Mouse (Mus musculus): ENCODE data around the gene Loxl3. TPM values are rescaled to one million over a fixed set of nuclear protein-coding genes. Genes with fewer than 3 reads are reported as not detected.

The Loxl3 gene
- total and polyA plus RNA-seq, 2 experiments from 2014 or later = 4.5 to 4.7 TPM

DNA sequence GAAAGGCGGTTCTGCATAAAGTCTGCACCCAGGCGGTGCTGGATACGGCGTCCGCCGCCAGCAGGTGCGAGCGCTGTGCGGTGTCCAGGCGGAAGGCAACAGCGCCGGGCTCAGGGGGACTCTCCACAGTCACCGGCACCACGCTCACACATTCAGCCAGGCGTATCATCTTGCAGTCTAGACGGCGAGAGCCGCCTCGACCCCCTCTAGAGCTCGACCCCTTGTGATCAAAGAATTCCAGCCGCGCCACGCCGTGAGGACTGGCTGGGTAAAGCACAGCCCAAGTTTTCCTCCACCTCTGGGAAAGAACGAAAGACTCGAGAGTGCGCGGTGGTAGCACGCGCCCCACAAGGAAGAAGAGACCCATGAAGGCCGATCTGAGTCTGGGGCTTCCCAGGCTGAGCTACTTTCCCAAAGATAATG lies 1.2 kb upstream of the Loxl3 start:
- H3K27me3 ChIP-seq (ENCODE audit: insufficient read depth, low read length) = peaks cover 24% of the 10 kb centered on the region
- WGBS = 1% methylated on average over 31 of the region's 31 CpGs
- H3K9me3 ChIP-seq (ENCODE audit: low read length) = no peaks in the 10 kb centered on the region
- H3K27ac ChIP-seq (ENCODE audit: low read depth, low read length) = no peak overlapping the region
- peak; percentile 5; the same call in 1 of the 2 replicates for TF ChIP-seq CTCF (IDR thresholded peaks at IDR 0.05; ENCODE audit: low read depth)
- H3K9ac ChIP-seq = peak overlapping the region; percentile 37
- peak overlapping the region; percentile 43 for H3K4me3 ChIP-seq (ENCODE audit: low read depth, low read length)
- no peaks in the 10 kb centered on the region for H3K36me3 ChIP-seq (ENCODE audit: insufficient read depth)
- peaks cover 15% of the 10 kb centered on the region for H3K4me1 ChIP-seq (ENCODE audit: insufficient read depth)
- peak overlapping the region; percentile 85 for H3K4me2 ChIP-seq (ENCODE audit: low read depth)
- DNase-seq (peak; percentile 22), ATAC-seq (peak; percentile 34)

DNA sequence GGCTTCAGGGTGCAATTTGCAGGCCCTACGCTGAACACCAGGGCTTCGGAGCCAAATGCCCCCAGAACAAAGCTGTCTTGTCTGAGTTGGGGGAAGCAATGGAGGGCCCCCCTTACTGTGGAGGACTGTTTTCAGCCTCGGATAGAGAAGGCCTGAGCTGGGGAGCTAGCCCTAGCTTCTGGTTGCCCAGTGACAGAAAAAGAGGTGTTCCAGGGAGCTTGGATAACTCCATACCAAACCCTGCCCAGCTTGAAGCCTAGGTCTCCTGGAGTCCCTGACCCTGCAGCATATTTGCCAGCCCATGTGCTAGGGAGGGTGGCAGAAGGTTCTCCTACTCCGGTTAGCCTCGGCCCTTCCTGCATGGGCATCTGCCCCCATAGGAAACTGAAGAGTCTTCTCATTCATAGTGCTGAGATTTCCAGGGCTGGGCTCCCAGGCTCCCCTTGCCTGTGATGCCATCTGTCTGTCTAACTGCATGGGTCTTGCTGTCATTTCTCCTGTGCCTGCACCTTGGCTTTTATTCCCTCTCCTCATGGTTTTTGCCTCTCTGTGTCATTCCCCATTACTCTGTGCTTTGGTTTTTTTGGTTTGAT lies 586 bp downstream of the Loxl3 start:
- H3K4me1 ChIP-seq (ENCODE audit: insufficient read depth) = peaks cover 21% of the 10 kb centered on the region
- no peaks in the 10 kb centered on the region for H3K9me3 ChIP-seq (ENCODE audit: low read length)
- no peak overlapping the region for H3K9ac ChIP-seq
- H3K4me2 ChIP-seq (ENCODE audit: low read depth) = peak overlapping the region; percentile 85
- no peaks in the 10 kb centered on the region for H3K36me3 ChIP-seq (ENCODE audit: insufficient read depth)
- 25% methylated on average over 5 of the region's 5 CpGs for WGBS
- no peak overlapping the region; the same call in 1 of the 2 replicates for H3K4me3 ChIP-seq (ENCODE audit: low read depth, low read length)
- no peak for DNase-seq
- H3K27ac ChIP-seq (ENCODE audit: low read depth, low read length) = peak overlapping the region; percentile 35; the same call in 1 of the 2 replicates
- H3K27me3 ChIP-seq (ENCODE audit: insufficient read depth, low read length) = peaks cover 24% of the 10 kb centered on the region
- TF ChIP-seq CTCF (IDR thresholded peaks at IDR 0.05; ENCODE audit: low read depth) = no peak
- ATAC-seq = 0 out of 2 replicates have a peak, but pooled peaks have one; percentile 23

DNA sequence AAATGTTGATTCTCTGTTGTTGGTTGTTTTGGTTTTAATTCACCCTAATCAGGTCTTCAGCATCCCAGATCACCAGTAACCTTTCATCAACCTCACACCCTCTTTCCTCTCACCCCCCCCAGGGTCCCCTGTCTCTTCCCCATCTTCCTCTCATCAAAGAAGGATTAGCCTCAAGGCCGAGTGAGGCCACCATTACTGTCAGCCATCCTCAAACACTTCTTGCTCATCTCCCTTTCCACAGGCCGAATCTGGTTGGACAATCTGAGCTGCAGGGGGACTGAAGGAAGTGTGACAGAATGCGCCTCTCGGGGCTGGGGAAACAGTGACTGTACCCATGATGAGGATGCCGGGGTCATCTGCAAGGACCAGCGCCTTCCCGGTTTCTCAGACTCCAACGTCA lies 3.2 kb downstream of the Loxl3 start:
- Histone ChIP-seq H3K27ac (ENCODE audit: low read depth, low read length) (no peak overlapping the region), H3K4me3 (ENCODE audit: low read depth, low read length) (no peak overlapping the region), H3K4me2 (ENCODE audit: low read depth) (no peak overlapping the region), H3K4me1 (ENCODE audit: insufficient read depth) (peaks cover 20% of the 10 kb centered on the region), H3K9ac (no peak overlapping the region), H3K9me3 (ENCODE audit: low read length) (no peaks in the 10 kb centered on the region), H3K36me3 (ENCODE audit: insufficient read depth) (no peaks in the 10 kb centered on the region), H3K27me3 (ENCODE audit: insufficient read depth, low read length) (peaks cover 8% of the 10 kb centered on the region)
- no peak for TF ChIP-seq CTCF (IDR thresholded peaks at IDR 0.05; ENCODE audit: low read depth)
- WGBS = 83% methylated on average over 8 of the region's 8 CpGs
- ATAC-seq = no peak
- no peak for DNase-seq

DNA sequence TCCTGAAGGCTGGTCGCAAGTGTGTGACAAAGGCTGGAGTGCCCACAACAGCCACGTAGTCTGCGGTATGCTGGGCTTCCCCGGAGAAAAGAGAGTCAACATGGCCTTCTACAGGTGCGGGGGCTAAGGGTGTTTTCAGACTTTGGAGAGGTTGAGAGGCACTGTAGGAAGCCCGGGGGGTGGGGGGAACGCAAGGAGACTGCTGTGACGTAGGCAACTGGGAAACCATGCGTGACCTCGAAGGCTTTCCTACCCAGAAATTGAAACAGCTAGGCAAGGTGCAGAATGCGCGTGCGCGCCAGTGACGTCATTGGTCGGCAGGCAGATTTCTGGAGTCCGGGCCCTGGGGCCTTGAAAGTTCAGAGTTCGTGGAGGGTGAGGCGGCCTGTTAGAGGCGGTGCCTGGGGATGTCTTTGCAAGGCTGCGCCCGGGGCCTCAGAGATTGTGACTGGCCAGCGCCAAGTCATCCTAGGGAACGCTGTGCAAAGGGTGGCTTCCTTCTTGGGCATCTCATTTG lies 4.6 kb downstream of the Loxl3 start:
- H3K4me1 ChIP-seq (ENCODE audit: insufficient read depth) = peaks cover 8% of the 10 kb centered on the region
- ATAC-seq = peak; percentile 74
- no peak for TF ChIP-seq CTCF (IDR thresholded peaks at IDR 0.05; ENCODE audit: low read depth)

DNA sequence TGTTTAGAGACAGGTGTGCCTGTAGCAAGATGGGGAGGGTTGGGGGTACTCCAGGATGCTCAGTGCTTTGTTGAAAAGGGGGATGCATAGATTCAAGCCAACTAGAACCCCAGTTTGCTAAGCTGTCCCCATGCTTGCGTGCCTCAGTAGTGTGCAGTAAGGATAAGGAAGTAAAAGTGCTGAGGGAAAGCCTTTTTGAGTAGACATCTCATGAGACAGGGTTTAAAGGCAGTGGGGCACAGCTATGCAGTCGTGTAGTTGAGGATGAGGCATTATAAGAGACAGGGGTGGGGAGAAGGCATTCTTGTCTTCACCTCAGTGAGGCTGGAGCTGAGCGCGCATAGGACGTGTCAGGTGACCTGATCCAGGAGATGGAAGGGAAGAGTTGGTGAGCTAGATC lies 6.6 kb downstream of the Loxl3 start:
- H3K4me1 ChIP-seq (ENCODE audit: insufficient read depth) = peaks cover 6% of the 10 kb centered on the region; the same call in 1 of the 2 replicates
- H3K4me2 ChIP-seq (ENCODE audit: low read depth) = no peak overlapping the region
- no peaks in the 10 kb centered on the region for H3K9me3 ChIP-seq (ENCODE audit: low read length)
- no peaks in the 10 kb centered on the region for H3K27me3 ChIP-seq (ENCODE audit: insufficient read depth, low read length)
- no peaks in the 10 kb centered on the region for H3K36me3 ChIP-seq (ENCODE audit: insufficient read depth)
- H3K27ac ChIP-seq (ENCODE audit: low read depth, low read length) = no peak overlapping the region
- no peak for TF ChIP-seq CTCF (IDR thresholded peaks at IDR 0.05; ENCODE audit: low read depth)
- ATAC-seq (no peak), DNase-seq (no peak)
- H3K9ac ChIP-seq = no peak overlapping the region
- WGBS = 80% methylated on average over 5 of the region's 5 CpGs
- no peak overlapping the region for H3K4me3 ChIP-seq (ENCODE audit: low read depth, low read length)

More for the DNA sequence above, 4.6 kb downstream of the Loxl3 start:
- Histone ChIP-seq H3K4me2 (ENCODE audit: low read depth) (peak overlapping the region; percentile 58), H3K27me3 (ENCODE audit: insufficient read depth, low read length) (no peaks in the 10 kb centered on the region), H3K36me3 (ENCODE audit: insufficient read depth) (no peaks in the 10 kb centered on the region), H3K9ac (0 out of 2 replicates have a peak overlapping the region, but pooled peaks have one; percentile 31), H3K4me3 (ENCODE audit: low read depth, low read length) (peak overlapping the region; percentile 31), H3K27ac (ENCODE audit: low read depth, low read length) (no peak overlapping the region), H3K9me3 (ENCODE audit: low read length) (no peaks in the 10 kb centered on the region)
- peak; percentile 86 for DNase-seq
- 8% methylated on average over 24 of the region's 24 CpGs for WGBS

DNA sequence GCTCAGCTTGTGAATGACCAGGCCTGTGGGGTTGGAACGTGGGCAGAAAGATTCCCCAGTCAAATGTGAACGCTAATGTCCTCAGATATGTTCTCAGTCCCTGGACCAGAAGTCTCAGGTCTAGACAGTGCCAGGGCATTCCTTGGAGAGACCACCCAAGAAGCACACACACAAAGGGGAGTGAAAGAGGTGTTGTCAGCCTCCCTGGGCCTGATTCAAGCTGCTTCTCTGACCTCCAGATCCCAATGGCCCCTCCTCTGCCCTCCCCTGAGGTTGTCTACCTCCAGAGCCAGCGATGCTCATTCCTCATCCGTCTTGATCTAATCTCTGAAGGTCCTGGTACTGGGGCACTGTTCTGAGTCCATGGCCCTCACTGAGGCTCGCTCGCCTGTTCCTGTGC lies 9.6 kb downstream of the Loxl3 start:
- DNase-seq = no peak
- no peaks in the 10 kb centered on the region for H3K36me3 ChIP-seq (ENCODE audit: insufficient read depth)
- peaks cover 2% of the 10 kb centered on the region; the same call in 1 of the 2 replicates for H3K4me1 ChIP-seq (ENCODE audit: insufficient read depth)
- ATAC-seq = no peak
- H3K9me3 ChIP-seq (ENCODE audit: low read length) = no peaks in the 10 kb centered on the region
- H3K4me3 ChIP-seq (ENCODE audit: low read depth, low read length) = no peak overlapping the region
- no peak overlapping the region for H3K9ac ChIP-seq
- WGBS = 72% methylated on average over 6 of the region's 6 CpGs
- no peak for TF ChIP-seq CTCF (IDR thresholded peaks at IDR 0.05; ENCODE audit: low read depth)
- H3K4me2 ChIP-seq (ENCODE audit: low read depth) = no peak overlapping the region
- H3K27me3 ChIP-seq (ENCODE audit: insufficient read depth, low read length) = no peaks in the 10 kb centered on the region
- no peak overlapping the region for H3K27ac ChIP-seq (ENCODE audit: low read depth, low read length)

DNA sequence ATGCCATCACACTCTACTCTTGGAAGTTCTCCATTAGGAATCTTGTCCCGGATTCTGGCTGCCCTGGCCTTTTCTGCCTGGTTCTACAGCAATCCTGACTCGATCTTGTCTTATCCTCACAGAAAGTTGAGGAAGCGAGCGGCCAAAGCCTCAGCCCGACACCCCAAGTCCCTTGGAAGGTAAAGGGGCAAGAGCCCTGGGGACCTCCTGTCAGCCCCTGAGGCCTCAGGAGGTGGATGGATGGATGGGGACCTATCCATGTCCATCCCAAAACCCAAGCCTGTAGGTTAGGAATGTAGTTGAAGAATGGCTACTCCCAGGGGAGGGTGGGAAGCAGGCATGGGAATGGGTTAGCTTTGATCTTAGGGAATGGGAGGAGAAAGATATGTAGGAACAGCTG lies 10.0 kb downstream of the Loxl3 start:
- no peak overlapping the region for H3K9ac ChIP-seq
- H3K4me1 ChIP-seq (ENCODE audit: insufficient read depth) = no peaks in the 10 kb centered on the region
- H3K27me3 ChIP-seq (ENCODE audit: insufficient read depth, low read length) = no peaks in the 10 kb centered on the region
- no peak overlapping the region for H3K4me3 ChIP-seq (ENCODE audit: low read depth, low read length)
- 86% methylated on average over 5 of the region's 5 CpGs for WGBS
- no peaks in the 10 kb centered on the region for H3K9me3 ChIP-seq (ENCODE audit: low read length)
- no peak overlapping the region for H3K4me2 ChIP-seq (ENCODE audit: low read depth)
- no peaks in the 10 kb centered on the region for H3K36me3 ChIP-seq (ENCODE audit: insufficient read depth)
- TF ChIP-seq CTCF (IDR thresholded peaks at IDR 0.05; ENCODE audit: low read depth) = no peak
- ATAC-seq (no peak), DNase-seq (no peak)
- H3K27ac ChIP-seq (ENCODE audit: low read depth, low read length) = no peak overlapping the region
